Mouse (Mus musculus) lung, postnatal 0 days (tissue): ENCODE data around the gene Sugp1. TPM values are rescaled to one million over a fixed set of nuclear protein-coding genes. Genes with fewer than 3 reads are reported as not detected.

Experiments
- ATAC-seq: fragments of 200-750 bp; cut with Nextera tagmentation; 2 replicates; pipeline ENCODE4 v1.8.0; 2017; ENCODE audit warnings: moderate library complexity
- DNase-seq: peaks from one replicate; pipeline ENCODE4 v3.0.0-alpha.2; 2016; ENCODE audit warnings: low spot score
- H3K27ac ChIP-seq: fragments of 300-500 bp; sonication (generic); 2 replicates; pipeline ENCODE4 v1.5.1; 2014; ENCODE audit warnings: antibody characterized with exemption, mild to moderate bottlenecking, low read length, mixed read lengths
- H3K27me3 ChIP-seq: fragments of 300-500 bp; sonication (generic); replicated peaks from 2 replicates; pipeline ENCODE4 v1.6.1; 2014; ENCODE audit warnings: low read length, mixed read lengths; ENCODE audit not compliant: insufficient read depth
- H3K36me3 ChIP-seq: fragments of 300-500 bp; sonication (generic); 2 replicates; pipeline ENCODE4 v1.6.1; 2014; ENCODE audit warnings: low read length, mixed read lengths; ENCODE audit not compliant: insufficient read depth
- H3K4me1 ChIP-seq: fragments of 300-500 bp; sonication (generic); 2 replicates; pipeline ENCODE4 v1.6.1; 2014; ENCODE audit warnings: antibody characterized with exemption, low read depth, low read length, mixed read lengths; ENCODE audit not compliant: insufficient read depth
- H3K4me2 ChIP-seq: fragments of 300-500 bp; sonication (generic); replicated peaks from 2 replicates; pipeline ENCODE4 v1.6.1; 2014; ENCODE audit warnings: low read depth, mild to moderate bottlenecking, low read length, moderate library complexity, mixed read lengths
- H3K4me3 ChIP-seq: fragments of 300-500 bp; sonication (generic); 2 replicates; pipeline ENCODE4 v1.5.1; 2014; ENCODE audit warnings: low read depth, low read length
- H3K9ac ChIP-seq: fragments of 300-500 bp; sonication (generic); replicated peaks from 2 replicates; pipeline ENCODE4 v1.6.1; 2014; ENCODE audit warnings: low read depth, mild to moderate bottlenecking
- H3K9me3 ChIP-seq: fragments of 300-500 bp; sonication (generic); 2 replicates; pipeline ENCODE4 v1.6.1; 2016; ENCODE audit warnings: low read length, mixed read lengths
- CTCF ChIP-seq: IDR thresholded peaks from 2 replicates; pipeline ENCODE4 v1.5.1; 2016; ENCODE audit warnings: antibody characterized with exemption, mild to moderate bottlenecking
- EP300 ChIP-seq: IDR thresholded peaks from 2 replicates; pipeline ENCODE4 v1.6.1; 2016; ENCODE audit warnings: antibody characterized with exemption, mild to moderate bottlenecking, control low read depth
- WGBS: fragments of 180-500 bp; shearing (Covaris S2); extraction: QIAGEN DNeasy Blood & Tissue Kit; methylation state at CpG from one replicate; pipeline ENCODE4 v1.1.7; 2014; 5-methylcytosine and 5-hydroxymethylcytosine counted together
- polyA plus RNA-seq: library from polyadenylated mRNA; unstranded; fragments of >200 nt; fragmentation: Nextera tagmentation; extraction: Ambion mirVana; gene quantifications from 2 replicates; pipeline ENCODE4 v1.2.1, GENCODE M21; 2015

Sugp1 gene
- polyA plus RNA-seq, result 25.4 and 27.3 TPM in 2 replicates

DNA sequence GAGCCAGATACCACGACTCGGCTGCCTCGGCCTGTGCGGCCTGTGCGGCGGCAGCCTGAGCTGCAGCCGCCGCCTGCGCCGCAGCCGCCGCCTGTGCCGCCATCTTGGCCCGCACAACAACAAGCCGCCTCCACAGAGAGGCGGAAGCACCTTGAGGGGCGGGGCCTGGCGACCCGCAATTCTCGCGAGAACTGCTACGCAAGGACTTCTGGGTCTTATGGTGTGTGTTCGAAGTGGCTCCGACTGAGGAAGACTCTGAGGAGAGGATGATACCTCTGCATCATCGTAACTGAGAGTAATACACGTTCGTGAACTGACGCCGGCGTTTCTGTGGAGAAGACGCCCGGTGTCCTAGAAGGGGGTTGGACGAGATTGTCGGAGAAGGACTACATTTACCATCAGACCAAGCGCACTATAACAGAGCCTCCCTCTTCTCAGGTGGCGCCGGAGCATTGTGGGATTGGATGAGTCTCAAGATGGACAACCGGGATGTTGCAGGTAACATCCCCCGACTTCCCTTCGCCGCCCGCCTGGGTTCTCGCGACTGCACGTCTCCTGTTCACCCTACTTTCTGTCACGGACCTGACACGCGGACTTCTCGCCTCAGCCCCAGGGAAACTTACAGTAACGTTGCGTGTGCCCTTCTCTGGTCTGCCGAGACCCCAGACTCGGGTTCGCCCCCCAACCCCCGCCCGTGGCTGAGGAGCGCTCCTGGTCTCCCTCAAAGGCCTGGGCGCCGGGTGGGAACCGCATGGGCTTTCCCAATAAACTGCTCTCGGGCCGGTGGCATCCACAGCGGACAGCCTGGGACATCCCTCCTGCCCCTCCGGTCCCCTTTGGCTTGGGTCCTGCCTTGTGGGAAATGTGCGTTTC, at the start of gene Sugp1, which contains the start of gene Mau2:
Gene Sugp1 (plus strand): TSS at position 231 of the 873 bp plus-strand sequence.
Gene Mau2 (minus strand): TSS at position 152 of the 873 bp plus-strand sequence.
- peaks cover 7% of the 10 kb centered on the region; the same call in 1 of the 2 replicates for H3K4me1 ChIP-seq
- DNase-seq (peak; percentile 97), ATAC-seq (peak; percentile 97)
- WGBS, result under 1% methylated on average over 65 of the region's 65 CpGs
- TF ChIP-seq EP300 (peak; percentile 84), CTCF (no peak)
- H3K27ac ChIP-seq, result peak within 1 kb of the TSS; percentile 79
- peak within 1 kb of the TSS; percentile 78 for H3K4me2 ChIP-seq
- peak within 1 kb of the TSS; percentile 98 for H3K9ac ChIP-seq
- no peaks in the 10 kb centered on the region for H3K27me3 ChIP-seq
- no peaks in the 10 kb centered on the region for H3K36me3 ChIP-seq
- no peaks in the 10 kb centered on the region for H3K9me3 ChIP-seq
- H3K4me3 ChIP-seq, result peak within 1 kb of the TSS; percentile 96

DNA sequence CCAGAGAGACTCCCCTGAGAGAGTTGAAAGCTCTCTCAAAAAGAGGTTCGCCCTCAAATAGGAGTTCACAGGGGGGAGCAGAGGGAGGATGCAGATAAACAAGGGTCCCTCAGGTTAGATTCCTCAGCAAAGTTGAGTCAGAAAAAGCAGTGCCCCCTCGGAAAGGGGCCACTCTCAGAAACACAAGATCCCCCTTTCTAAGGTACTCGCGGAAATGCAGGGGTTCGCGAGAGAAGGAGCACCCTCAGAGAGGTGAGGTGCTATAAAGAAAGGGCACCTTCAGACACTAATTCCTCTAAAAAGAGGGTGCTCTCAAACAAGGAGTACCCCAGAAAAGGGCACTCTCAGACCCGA, 47.2 kb upstream of the Sugp1 start:
- 2% methylated on average over 7 of the region's 7 CpGs for WGBS
- DNase-seq (no peak), ATAC-seq (no peak)
- Histone ChIP-seq H3K4me2 (peak overlapping the region; percentile 73), H3K9me3 (no peaks in the 10 kb centered on the region), H3K36me3 (no peaks in the 10 kb centered on the region), H3K9ac (peak overlapping the region; percentile 87), H3K27me3 (no peaks in the 10 kb centered on the region), H3K4me1 (peaks cover 6% of the 10 kb centered on the region; the same call in 1 of the 2 replicates), H3K4me3 (peak overlapping the region; percentile 95), H3K27ac (peak overlapping the region; percentile 95)
- TF ChIP-seq CTCF, result no peak
- TF ChIP-seq EP300, result no peak

DNA sequence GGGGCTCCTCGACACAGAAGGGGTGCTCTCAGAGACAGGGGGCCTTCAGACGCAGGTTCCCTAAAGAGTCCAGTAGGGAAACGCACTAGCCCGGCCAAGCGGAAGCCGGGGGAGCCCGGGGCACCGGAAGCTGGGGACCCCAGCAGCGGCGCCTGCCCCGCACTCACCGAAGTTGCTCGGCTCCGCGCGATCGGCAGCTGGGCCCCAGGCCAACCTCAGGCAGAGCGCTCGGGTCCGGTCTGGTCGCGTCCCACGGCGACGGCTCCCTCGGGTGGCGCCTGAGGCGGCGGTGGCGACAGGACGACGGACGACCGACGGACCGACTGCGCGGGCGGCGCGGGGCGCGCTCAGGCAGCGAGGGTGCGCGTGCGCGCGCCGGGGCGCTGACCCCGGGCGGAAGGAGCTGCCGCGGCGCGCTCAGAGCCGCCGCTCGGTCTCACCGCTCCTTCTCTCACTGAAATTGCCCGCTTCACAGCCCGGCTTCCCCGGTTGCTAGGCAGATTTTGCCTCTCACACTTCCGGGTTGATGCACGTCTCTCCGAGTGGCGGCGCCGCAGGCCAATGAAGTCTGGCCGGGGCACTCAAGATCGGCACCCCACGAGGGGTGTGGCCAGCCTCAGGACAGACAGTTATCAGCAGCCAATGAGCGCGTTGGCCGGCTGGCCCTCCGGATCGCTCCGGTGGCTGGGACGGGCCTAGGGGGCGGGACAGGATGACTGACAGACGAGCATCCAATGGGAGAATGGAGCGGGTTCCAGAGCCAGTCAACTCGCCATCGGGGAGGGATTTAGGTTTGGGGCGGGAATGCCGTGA, 46.6 kb upstream of the Sugp1 start, which contains the start of gene Gatad2a:
Gene Gatad2a (minus strand): TSS at position 609 of the 813 bp plus-strand sequence.
- Histone ChIP-seq H3K4me1 (peaks cover 6% of the 10 kb centered on the region; the same call in 1 of the 2 replicates), H3K9me3 (no peaks in the 10 kb centered on the region), H3K27ac (peak within 1 kb of the TSS; percentile 95), H3K9ac (peak within 1 kb of the TSS; percentile 87), H3K4me2 (peak within 1 kb of the TSS; percentile 73), H3K36me3 (no peaks in the 10 kb centered on the region), H3K27me3 (no peaks in the 10 kb centered on the region), H3K4me3 (peak within 1 kb of the TSS; percentile 95)
- WGBS, result under 1% methylated on average over 57 of the region's 87 CpGs
- peak; percentile 62 for TF ChIP-seq CTCF
- TF ChIP-seq EP300, result no peak
- DNase-seq (peak; percentile 100), ATAC-seq (peak; percentile 97)

DNA sequence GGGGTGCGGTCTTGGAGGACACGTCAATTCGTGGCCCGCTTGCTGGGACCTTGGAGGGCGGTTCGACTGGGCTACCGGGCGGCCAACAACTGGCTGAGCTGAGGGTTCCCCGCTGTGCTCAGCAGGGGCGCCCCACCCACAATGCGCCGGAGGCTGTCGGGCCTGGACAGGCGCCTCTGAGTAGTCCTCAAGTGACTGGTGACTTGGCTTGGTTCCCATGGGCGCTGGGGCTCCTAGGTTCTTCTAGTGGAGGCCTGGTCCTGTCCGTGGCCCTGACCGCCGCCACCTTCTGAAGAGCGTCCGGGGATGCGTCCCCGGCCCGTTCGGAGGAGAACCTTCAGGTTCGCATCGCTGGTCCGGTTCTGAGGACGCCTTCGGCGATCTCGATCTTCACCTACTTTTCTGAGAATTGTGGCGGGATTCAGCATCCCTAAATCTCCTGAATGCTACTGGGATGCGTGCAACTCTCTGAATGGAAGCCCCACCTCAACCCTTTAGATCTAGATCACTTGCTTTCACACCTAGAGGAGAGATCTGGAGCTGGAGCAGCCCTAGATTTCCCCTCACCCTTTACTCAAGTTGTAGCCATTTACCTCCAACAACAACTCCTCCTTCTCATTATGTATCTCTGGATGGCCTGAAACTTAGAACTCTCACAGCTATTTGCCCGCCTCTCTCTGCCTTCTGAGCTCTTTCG, 45.9 kb upstream of the Sugp1 start:
- Histone ChIP-seq H3K27ac (peak overlapping the region; percentile 93), H3K9me3 (no peaks in the 10 kb centered on the region), H3K36me3 (no peaks in the 10 kb centered on the region), H3K4me2 (peak overlapping the region; percentile 67), H3K4me3 (peak overlapping the region; percentile 50), H3K27me3 (no peaks in the 10 kb centered on the region), H3K4me1 (peaks cover 6% of the 10 kb centered on the region; the same call in 1 of the 2 replicates), H3K9ac (peak overlapping the region; percentile 59)
- ATAC-seq (no peak), DNase-seq (no peak)
- 2% methylated on average over 35 of the region's 35 CpGs for WGBS
- peak; percentile 38; the same call in 1 of the 2 replicates for TF ChIP-seq CTCF
- peak; percentile 69; the same call in 1 of the 2 replicates for TF ChIP-seq EP300

DNA sequence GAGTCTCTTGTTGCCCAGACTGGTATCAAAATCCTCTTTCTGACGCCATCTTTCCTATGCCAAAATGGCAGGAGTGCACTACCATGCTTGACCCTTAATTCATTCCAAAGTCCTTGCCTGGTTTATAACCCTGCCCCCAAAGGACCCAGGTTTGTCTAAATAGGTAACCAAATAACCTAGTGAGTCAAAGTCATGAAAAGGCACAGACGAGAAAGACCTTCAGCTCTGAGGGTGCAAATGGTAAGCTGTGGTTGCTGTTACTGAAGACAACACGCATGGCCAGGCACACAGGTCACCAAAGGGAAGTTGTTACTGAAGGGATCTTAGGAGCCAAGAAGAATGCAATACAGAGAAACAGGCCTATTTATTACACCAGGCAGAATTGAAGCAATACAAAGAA, 43.9 kb upstream of the Sugp1 start:
- Histone ChIP-seq H3K27ac (no peak overlapping the region), H3K9me3 (no peaks in the 10 kb centered on the region), H3K27me3 (no peaks in the 10 kb centered on the region), H3K4me1 (peaks cover 6% of the 10 kb centered on the region; the same call in 1 of the 2 replicates), H3K4me3 (no peak overlapping the region), H3K9ac (no peak overlapping the region), H3K36me3 (no peaks in the 10 kb centered on the region), H3K4me2 (no peak overlapping the region)
- no peak for TF ChIP-seq EP300
- TF ChIP-seq CTCF, result no peak
- 87% methylated on average over 3 of the region's 3 CpGs for WGBS
- no peak for ATAC-seq
- no peak for DNase-seq
